Mouse (Mus musculus) bone marrow, adult 2 months (tissue): ENCODE data around the gene Mansc1.

ENCODE experiments used
- CTCF ChIP-seq: fragments of 200-500 bp; IDR thresholded peaks from 2 replicates; pipeline ENCODE4 v1.5.1; 2011; ENCODE audit warnings: low read length, control low read depth; ENCODE audit not compliant: control insufficient read depth, insufficient read depth
- POLR2A ChIP-seq: fragments of 200-500 bp; IDR thresholded peaks from 2 replicates; pipeline ENCODE4 v1.6.1; 2011; ENCODE audit warnings: low read depth, mild to moderate bottlenecking, control low read depth, low read length, borderline replicate concordance; ENCODE audit not compliant: control insufficient read depth

DNA sequence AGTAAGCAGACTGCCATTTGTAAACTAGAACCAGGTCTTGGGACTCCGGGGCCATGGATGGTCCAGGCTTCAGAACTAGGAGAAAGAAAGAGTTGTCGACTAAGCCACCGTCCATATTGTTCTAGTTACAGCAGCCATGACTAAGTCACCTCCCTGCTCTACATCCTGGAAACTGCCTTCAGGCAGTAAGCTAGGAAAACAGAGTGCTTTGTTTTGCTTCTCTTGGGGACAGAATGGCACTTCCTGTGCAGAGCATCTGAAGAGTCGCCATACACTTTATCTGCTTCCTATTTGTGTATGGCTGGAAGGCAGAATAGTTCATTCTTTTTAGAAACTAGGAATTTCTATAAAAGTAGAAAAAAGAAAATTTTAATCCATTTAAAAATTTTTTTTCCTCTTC lies 24.2 kb upstream of the Mansc1 start:
- TF ChIP-seq CTCF (no peak), POLR2A (no peak)
